Mouse (Mus musculus): ENCODE results near the gene Pakap. TPM values are rescaled to one million over a fixed set of nuclear protein-coding genes. Genes with fewer than 3 reads are reported as not detected.
A peak's percentile ranks its signal among the peaks of the same experiment; 100 is the strongest.

The Pakap gene
- polyA plus RNA-seq, 1 experiment: 6.3 TPM

- Histone ChIP-seq H3K4me1 (ENCODE audit: control insufficient read depth, insufficient read depth, low read length) (no peaks in the 10 kb centered on the region), H3K4me3 (replicated peaks; ENCODE audit: insufficient read depth, low read depth, low read length) (no peak overlapping the region), H3K27ac (ENCODE audit: insufficient read depth, low read length) (no peak overlapping the region), H3K27me3 (ENCODE audit: control insufficient read depth, insufficient read depth, low read length) (no peaks in the 10 kb centered on the region)
- 84% methylated on average over 5 of the region's 5 CpGs for WGBS
- no peak for TF ChIP-seq POLR2A (IDR thresholded peaks at IDR 0.05; ENCODE audit: borderline replicate concordance, insufficient read depth, low read length)
- TF ChIP-seq CTCF (IDR thresholded peaks at IDR 0.05; ENCODE audit: borderline replicate concordance, insufficient read depth, low read depth, low read length): no peak
- DNase-seq: no peak
Measured at GRCm38 (mm10) chr4:57902619-57903018, 334.6 kb downstream of the Pakap start.

- peak; percentile 33 to 56 for DNase-seq
- 9% methylated on average over 5 of the region's 5 CpGs for WGBS
- Histone ChIP-seq H3K27me3 (ENCODE audit: control insufficient read depth, insufficient read depth, low read length) (no peaks in the 10 kb centered on the region), H3K27ac (ENCODE audit: insufficient read depth, low read length) (no peak overlapping the region), H3K4me1 (ENCODE audit: control insufficient read depth, insufficient read depth, low read length) (no peaks in the 10 kb centered on the region), H3K4me3 (replicated peaks; ENCODE audit: insufficient read depth, low read depth, low read length) (no peak overlapping the region)
- TF ChIP-seq POLR2A (IDR thresholded peaks at IDR 0.05; ENCODE audit: borderline replicate concordance, insufficient read depth, low read length) (no peak), CTCF (IDR thresholded peaks at IDR 0.05; ENCODE audit: borderline replicate concordance, insufficient read depth, low read depth, low read length) (peak; percentile 85)
Measured at GRCm38 (mm10) chr4:57904211-57904610, 336.2 kb downstream of the Pakap start.

- no peaks in the 10 kb centered on the region for H3K27me3 ChIP-seq (ENCODE audit: control insufficient read depth, insufficient read depth, low read length)
- 31% methylated on average over 9 of the region's 9 CpGs for WGBS
- no peaks in the 10 kb centered on the region for H3K4me1 ChIP-seq (ENCODE audit: control insufficient read depth, insufficient read depth, low read length)
- no peak for DNase-seq
- H3K27ac ChIP-seq (ENCODE audit: insufficient read depth, low read length): no peak overlapping the region
- no peak overlapping the region for H3K4me3 ChIP-seq (replicated peaks; ENCODE audit: insufficient read depth, low read depth, low read length)
- TF ChIP-seq POLR2A (IDR thresholded peaks at IDR 0.05; ENCODE audit: borderline replicate concordance, insufficient read depth, low read length) (no peak), CTCF (IDR thresholded peaks at IDR 0.05; ENCODE audit: borderline replicate concordance, insufficient read depth, low read depth, low read length) (no peak)
Measured at GRCm38 (mm10) chr4:57904638-57905037, 336.7 kb downstream of the Pakap start.

GRCm38 (mm10) chr4:57906708-57907107 lies 338.7 kb downstream of the Pakap start:
- no peak overlapping the region for H3K4me3 ChIP-seq (replicated peaks; ENCODE audit: insufficient read depth, low read depth, low read length)
- H3K27ac ChIP-seq (ENCODE audit: insufficient read depth, low read length): no peak overlapping the region
- TF ChIP-seq CTCF (IDR thresholded peaks at IDR 0.05; ENCODE audit: borderline replicate concordance, insufficient read depth, low read depth, low read length): no peak
- TF ChIP-seq POLR2A (IDR thresholded peaks at IDR 0.05; ENCODE audit: borderline replicate concordance, insufficient read depth, low read length): no peak
- H3K4me1 ChIP-seq (ENCODE audit: control insufficient read depth, insufficient read depth, low read length): no peaks in the 10 kb centered on the region
- WGBS: 74% methylated on average over 2 of the region's 2 CpGs
- H3K27me3 ChIP-seq (ENCODE audit: control insufficient read depth, insufficient read depth, low read length): no peaks in the 10 kb centered on the region
- no peak for DNase-seq

GRCm38 (mm10) chr4:57908860-57909259 lies 340.9 kb downstream of the Pakap start:
- TF ChIP-seq CTCF (IDR thresholded peaks at IDR 0.05; ENCODE audit: borderline replicate concordance, insufficient read depth, low read depth, low read length): no peak
- no peak for TF ChIP-seq POLR2A (IDR thresholded peaks at IDR 0.05; ENCODE audit: borderline replicate concordance, insufficient read depth, low read length)
- Histone ChIP-seq H3K27me3 (ENCODE audit: control insufficient read depth, insufficient read depth, low read length) (no peaks in the 10 kb centered on the region), H3K4me3 (replicated peaks; ENCODE audit: insufficient read depth, low read depth, low read length) (no peak overlapping the region), H3K4me1 (ENCODE audit: control insufficient read depth, insufficient read depth, low read length) (peaks cover under 1% of the 10 kb centered on the region; the same call in 1 of the 2 replicates), H3K27ac (ENCODE audit: insufficient read depth, low read length) (no peak overlapping the region)
- WGBS: 82% methylated on average over 6 of the region's 6 CpGs
- DNase-seq: no peak

GRCm38 (mm10) chr4:57913021-57913420 lies 345.0 kb downstream of the Pakap start:
- no peak for TF ChIP-seq CTCF (IDR thresholded peaks at IDR 0.05; ENCODE audit: borderline replicate concordance, insufficient read depth, low read depth, low read length)
- no peak for TF ChIP-seq POLR2A (IDR thresholded peaks at IDR 0.05; ENCODE audit: borderline replicate concordance, insufficient read depth, low read length)
- H3K27me3 ChIP-seq (ENCODE audit: control insufficient read depth, insufficient read depth, low read length): no peaks in the 10 kb centered on the region
- no peak for DNase-seq
- peaks cover 18% of the 10 kb centered on the region for H3K4me1 ChIP-seq (ENCODE audit: control insufficient read depth, insufficient read depth, low read length)
- no peak overlapping the region for H3K4me3 ChIP-seq (replicated peaks; ENCODE audit: insufficient read depth, low read depth, low read length)
- no peak overlapping the region for H3K27ac ChIP-seq (ENCODE audit: insufficient read depth, low read length)

GRCm38 (mm10) chr4:57914193-57915190 lies 346.5 kb downstream of the Pakap start:
- Histone ChIP-seq H3K4me3 (replicated peaks; ENCODE audit: insufficient read depth, low read depth, low read length) (peak overlapping the region; percentile 46), H3K4me1 (ENCODE audit: control insufficient read depth, insufficient read depth, low read length) (peaks cover 18% of the 10 kb centered on the region), H3K27me3 (ENCODE audit: control insufficient read depth, insufficient read depth, low read length) (no peaks in the 10 kb centered on the region), H3K27ac (ENCODE audit: insufficient read depth, low read length) (no peak overlapping the region)
- peak in 1 of 2 experiments; percentile 20 for DNase-seq
- TF ChIP-seq CTCF (IDR thresholded peaks at IDR 0.05; ENCODE audit: borderline replicate concordance, insufficient read depth, low read depth, low read length) (no peak), POLR2A (IDR thresholded peaks at IDR 0.05; ENCODE audit: borderline replicate concordance, insufficient read depth, low read length) (no peak)
- 33% methylated on average over 10 of the region's 10 CpGs for WGBS

All from cerebellum, adult 2 months (tissue).